In genomic region chr10:90823438-90823837, GRCm38 (mm10) we compare ENCODE assay signal across 12 mouse cellular contexts.
DNase-seq lines count a peak whose midpoint lies in the region; TF ChIP-seq lines count a peak whose summit lies in the region.
"Had no signal": no experiment of that assay in that cellular context is flagged by ENCODE, and none has a peak within 500 bp of the region (broad histone marks: within the 10 kb centered on the region; RNA-seq: fewer than 3 reads in every experiment).

No protein-coding gene starts in this region.

- H3K27ac ChIP-seq in layer of hippocampus, adult 2 months = peak overlapping the region; percentile 52; the same call in 1 of the 2 replicates
- H3K27ac ChIP-seq: heart, adult 2 months; liver, embryonic 13.5 days had no signal

- intact Hi-C loops in left cerebral cortex, postnatal 4 days (cut with DNase I) = no loop called here

- DNase-seq in adrenal gland, postnatal 36 days = peak; percentile 8 to 12
- DNase-seq in adrenal gland, postnatal 4 days (ENCODE audit: low spot score in 2 of 2) = no peak
- no peak for DNase-seq in layer of hippocampus, adult 2 months (ENCODE audit: low spot score in 2 of 2)
- no peak for DNase-seq in layer of hippocampus, adult 9-11 months
- DNase-seq in embryo, embryonic 10.5 days (ENCODE audit: low spot score) = peak; percentile 75
- DNase-seq in mesoderm, embryonic 11.5 days (ENCODE audit: low read depth, low spot score) = peak; percentile 56
- DNase-seq in frontal cortex, postnatal 25 days (ENCODE audit: low spot score in 2 of 2) = no peak
- no peak for DNase-seq in left cerebral cortex, postnatal 4 days
- DNase-seq: cerebellum, adult 8-10 months; heart, adult 2 months; liver, embryonic 13.5 days; thymus, adult 18-20 months had no signal

- TF ChIP-seq CTCF in layer of hippocampus, adult 2 months (conservative IDR thresholded peaks at IDR 0.05) = no peak

- no peak overlapping the region for H3K4me3 ChIP-seq in layer of hippocampus, adult 2 months
- H3K4me3 ChIP-seq: heart, adult 2 months; liver, embryonic 13.5 days had no signal

Comparison
In these comparisons a context has a peak if more than half of its experiments do, and no peak if none do; other contexts are left out.
1. DNase-seq: peak in adrenal gland, postnatal 36 days (2 of 2), embryo, embryonic 10.5 days (single experiment) and mesoderm, embryonic 11.5 days (single experiment); none in adrenal gland, postnatal 4 days (0 of 2), layer of hippocampus, adult 2 months (0 of 2), layer of hippocampus, adult 9-11 months (single experiment), frontal cortex, postnatal 25 days (0 of 2) and left cerebral cortex, postnatal 4 days (single experiment).